Mouse (Mus musculus) limb, embryonic 12.5 days (tissue): ENCODE measurements around the gene Kank4. TPM values are rescaled to one million over a fixed set of nuclear protein-coding genes. Genes with fewer than 3 reads are reported as not detected.
A peak's percentile ranks its signal among the peaks of the same experiment; 100 is the strongest.
"Not testable (repeated sequence)": the region's sequence is repeated elsewhere in the genome, so short reads cannot be mapped to it uniquely, and the experiment has no call there.

Source experiments
- ATAC-seq: fragments of 200-750 bp; cut with Nextera tagmentation; 2 replicates; pipeline ENCODE4 v1.8.0; 2017; ENCODE audit warnings: low read depth, moderate TSS enrichment; ENCODE audit not compliant: insufficient number of reproducible peaks, insufficient read depth, low FRiP score, low TSS enrichment
- H3K27ac ChIP-seq: fragments of 300-500 bp; sonication (generic); 2 replicates; pipeline ENCODE4 v1.5.1; 2016; ENCODE audit warnings: mild to moderate bottlenecking, moderate library complexity
- H3K27me3 ChIP-seq: fragments of 300-500 bp; sonication (generic); 2 replicates; pipeline ENCODE4 v1.6.1; 2016; ENCODE audit warnings: mild to moderate bottlenecking, moderate library complexity
- H3K36me3 ChIP-seq: fragments of 300-500 bp; sonication (generic); 2 replicates; pipeline ENCODE4 v1.6.1; 2016; ENCODE audit warnings: mild to moderate bottlenecking, moderate library complexity
- H3K4me1 ChIP-seq: fragments of 300-500 bp; sonication (generic); replicated peaks from 2 replicates; pipeline ENCODE4 v1.6.1; 2016
- H3K4me2 ChIP-seq: fragments of 300-500 bp; sonication (generic); 2 replicates; pipeline ENCODE4 v1.6.1; 2016; ENCODE audit warnings: mild to moderate bottlenecking, moderate library complexity
- H3K4me3 ChIP-seq: fragments of 300-500 bp; sonication (generic); replicated peaks from 2 replicates; pipeline ENCODE4 v1.5.1; 2016; ENCODE audit warnings: mild to moderate bottlenecking
- H3K9ac ChIP-seq: fragments of 300-500 bp; sonication (generic); replicated peaks from 2 replicates; pipeline ENCODE4 v1.6.1; 2016; ENCODE audit warnings: mild to moderate bottlenecking, moderate library complexity
- H3K9me3 ChIP-seq: fragments of 300-500 bp; sonication (generic); 2 replicates; pipeline ENCODE4 v1.6.1; 2016; ENCODE audit warnings: mild to moderate bottlenecking, moderate library complexity
- WGBS: fragments of 180-500 bp; shearing (Covaris S2); methylation state at CpG from one replicate; pipeline ENCODE4 v1.1.7; 2016; 5-methylcytosine and 5-hydroxymethylcytosine counted together
- polyA plus RNA-seq: library from polyadenylated mRNA; unstranded; fragments of >200 nt; fragmentation: Nextera tagmentation; extraction: Ambion mirVana; gene quantifications from 2 replicates; pipeline ENCODE4 v1.2.1, GENCODE M21; 2016

The Kank4 gene
- 2.0 and 2.3 TPM in 2 replicates for polyA plus RNA-seq

DNA sequence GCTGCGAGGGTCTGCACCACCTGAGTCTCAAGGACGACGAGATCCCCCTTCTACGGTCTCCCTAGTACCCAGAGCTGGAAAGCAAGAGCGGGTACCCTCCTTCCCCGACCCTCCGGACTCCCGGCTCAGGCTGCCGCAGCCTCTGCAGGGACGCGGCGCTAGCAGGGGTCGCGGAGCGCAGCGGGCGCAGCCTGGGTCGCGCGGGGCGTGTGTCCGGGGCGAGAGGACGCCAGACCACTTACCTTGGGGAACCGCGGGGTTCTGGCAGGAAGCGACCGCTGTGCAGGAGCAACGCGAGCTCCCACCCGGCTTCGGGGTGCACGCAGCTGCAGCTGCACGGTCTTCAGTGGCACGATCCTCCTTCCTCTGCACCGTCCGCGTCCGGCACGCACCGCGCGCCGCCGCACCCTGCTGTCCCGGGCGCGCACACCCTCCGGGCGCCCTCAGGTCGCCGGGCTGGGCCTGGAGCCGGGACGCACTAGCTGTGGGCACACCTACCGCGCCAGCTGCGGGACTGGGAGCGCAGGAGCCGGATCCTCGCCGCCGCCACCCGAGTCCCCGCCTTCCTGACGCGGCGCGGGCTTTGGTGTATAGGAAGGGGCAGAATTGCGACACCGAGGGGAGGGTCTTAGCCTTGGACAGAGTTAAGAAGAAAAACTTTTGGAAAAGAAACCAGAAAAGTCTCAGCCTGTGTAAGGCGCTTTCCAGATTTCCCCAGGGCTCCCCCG is at the start of gene Kank4:
TSS of gene Kank4 (minus strand) at position 354 of the 728 bp plus-strand sequence.
- peak within 1 kb of the TSS; percentile 91 for H3K9ac ChIP-seq
- H3K4me1 ChIP-seq, result peaks cover 50% of the 10 kb centered on the region
- H3K27me3 ChIP-seq, result no peaks in the 10 kb centered on the region; the same call in 1 of the 2 replicates
- peak within 1 kb of the TSS; percentile 88 for H3K4me2 ChIP-seq
- no peaks in the 10 kb centered on the region for H3K9me3 ChIP-seq
- peak; percentile 82 for ATAC-seq
- no peaks in the 10 kb centered on the region; the same call in 1 of the 2 replicates for H3K36me3 ChIP-seq
- H3K4me3 ChIP-seq, result peak within 1 kb of the TSS; percentile 85
- H3K27ac ChIP-seq, result peak within 1 kb of the TSS; percentile 76
- WGBS, result under 1% methylated on average over 52 of the region's 72 CpGs

GRCm38 (mm10) chr4:98865386-98866237 is 48.3 kb upstream of the Kank4 start:
- no peaks in the 10 kb centered on the region for H3K27me3 ChIP-seq
- ATAC-seq, result no peak
- 0 out of 2 replicates have a peak, but pooled peaks cover 3% of the 10 kb centered on the region for H3K9me3 ChIP-seq
- H3K4me1 ChIP-seq, result no peaks in the 10 kb centered on the region
- no peaks in the 10 kb centered on the region for H3K36me3 ChIP-seq
- H3K9ac ChIP-seq, result no peak overlapping the region
- no peak overlapping the region for H3K4me3 ChIP-seq
- H3K4me2 ChIP-seq, result no peak overlapping the region
- 69% methylated on average over 14 of the region's 14 CpGs for WGBS
- peak overlapping the region; percentile 53; the same call in 1 of the 2 replicates for H3K27ac ChIP-seq

DNA sequence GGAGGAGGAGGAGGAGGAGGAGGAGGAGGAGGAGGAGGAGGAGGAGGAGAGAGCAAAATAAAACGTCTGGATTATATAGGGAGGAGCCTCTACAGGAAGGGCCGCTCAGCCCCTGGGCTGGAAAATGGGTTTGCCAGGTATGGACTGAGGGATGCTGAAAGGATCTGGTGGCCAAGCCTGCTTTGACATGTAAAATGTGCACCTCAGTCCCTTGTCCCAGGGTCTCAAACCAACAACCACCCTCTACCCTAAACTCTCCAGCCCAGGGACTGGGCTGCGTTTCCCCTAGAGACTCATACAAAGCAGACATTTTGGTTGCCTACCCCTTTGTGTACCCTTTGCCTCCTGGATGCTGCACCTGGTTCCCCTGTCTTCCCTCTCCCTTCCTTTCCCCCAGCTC is 47.2 kb upstream of the Kank4 start:
- H3K9ac ChIP-seq, result no peak overlapping the region
- no peak overlapping the region for H3K4me3 ChIP-seq
- no peaks in the 10 kb centered on the region for H3K36me3 ChIP-seq
- H3K27me3 ChIP-seq, result no peaks in the 10 kb centered on the region
- peaks cover 8% of the 10 kb centered on the region; the same call in 1 of the 2 replicates for H3K9me3 ChIP-seq
- H3K4me2 ChIP-seq, result no peak overlapping the region
- no peak overlapping the region for H3K27ac ChIP-seq
- H3K4me1 ChIP-seq, result no peaks in the 10 kb centered on the region
- ATAC-seq, result no peak
- WGBS, result 83% methylated on average over 3 of the region's 3 CpGs

GRCm38 (mm10) chr4:98864094-98864493 is 46.8 kb upstream of the Kank4 start:
- Histone ChIP-seq H3K36me3 (no peaks in the 10 kb centered on the region), H3K4me2 (no peak overlapping the region), H3K27ac (no peak overlapping the region), H3K4me3 (no peak overlapping the region), H3K27me3 (no peaks in the 10 kb centered on the region), H3K4me1 (no peaks in the 10 kb centered on the region), H3K9ac (no peak overlapping the region), H3K9me3 (peaks cover 9% of the 10 kb centered on the region; the same call in 1 of the 2 replicates)
- 54% methylated on average over 1 of the region's 2 CpGs for WGBS
- ATAC-seq, result no peak

- ATAC-seq, result no peak
- Histone ChIP-seq H3K4me1 (no peaks in the 10 kb centered on the region), H3K4me2 (no peak overlapping the region), H3K27me3 (no peaks in the 10 kb centered on the region), H3K9me3 (peaks cover 9% of the 10 kb centered on the region; the same call in 1 of the 2 replicates), H3K27ac (no peak overlapping the region), H3K9ac (no peak overlapping the region), H3K4me3 (no peak overlapping the region), H3K36me3 (no peaks in the 10 kb centered on the region)
- WGBS, result 81% methylated on average over 2 of the region's 2 CpGs
Observed at GRCm38 (mm10) chr4:98863451-98863850, 46.1 kb upstream of the Kank4 start.

- no peak overlapping the region for H3K9ac ChIP-seq
- H3K4me3 ChIP-seq, result no peak overlapping the region
- H3K4me2 ChIP-seq, result no peak overlapping the region
- 76% methylated on average over 4 of the region's 4 CpGs for WGBS
- H3K9me3 ChIP-seq, result peaks cover 6% of the 10 kb centered on the region; the same call in 1 of the 2 replicates
- H3K27me3 ChIP-seq, result no peaks in the 10 kb centered on the region
- H3K36me3 ChIP-seq, result no peaks in the 10 kb centered on the region
- no peak for ATAC-seq
- peaks cover 9% of the 10 kb centered on the region for H3K4me1 ChIP-seq
- no peak overlapping the region for H3K27ac ChIP-seq
Observed at GRCm38 (mm10) chr4:98858151-98858855, 41.0 kb upstream of the Kank4 start.

GRCm38 (mm10) chr4:98857037-98857648 is 39.8 kb upstream of the Kank4 start:
- no peak overlapping the region for H3K4me3 ChIP-seq
- 0 out of 2 replicates have a peak, but pooled peaks have one; percentile 15 for ATAC-seq
- H3K4me1 ChIP-seq, result peaks cover 9% of the 10 kb centered on the region
- no peak overlapping the region for H3K9ac ChIP-seq
- WGBS, result 72% methylated on average over 11 of the region's 11 CpGs
- H3K9me3 ChIP-seq, result peaks cover 6% of the 10 kb centered on the region; the same call in 1 of the 2 replicates
- H3K27ac ChIP-seq, result 0 out of 2 replicates have a peak overlapping the region, but pooled peaks have one; percentile 41
- H3K36me3 ChIP-seq, result no peaks in the 10 kb centered on the region
- no peaks in the 10 kb centered on the region for H3K27me3 ChIP-seq
- H3K4me2 ChIP-seq, result no peak overlapping the region

GRCm38 (mm10) chr4:98853926-98854325 is 36.6 kb upstream of the Kank4 start:
- H3K36me3 ChIP-seq, result no peaks in the 10 kb centered on the region
- H3K9me3 ChIP-seq, result no peaks in the 10 kb centered on the region
- H3K4me2 ChIP-seq, result no peak overlapping the region
- no peak overlapping the region for H3K9ac ChIP-seq
- no peaks in the 10 kb centered on the region for H3K27me3 ChIP-seq
- ATAC-seq, result no peak
- no peak overlapping the region for H3K27ac ChIP-seq
- 80% methylated on average over 4 of the region's 4 CpGs for WGBS
- H3K4me1 ChIP-seq, result peaks cover 9% of the 10 kb centered on the region
- H3K4me3 ChIP-seq, result no peak overlapping the region

DNA sequence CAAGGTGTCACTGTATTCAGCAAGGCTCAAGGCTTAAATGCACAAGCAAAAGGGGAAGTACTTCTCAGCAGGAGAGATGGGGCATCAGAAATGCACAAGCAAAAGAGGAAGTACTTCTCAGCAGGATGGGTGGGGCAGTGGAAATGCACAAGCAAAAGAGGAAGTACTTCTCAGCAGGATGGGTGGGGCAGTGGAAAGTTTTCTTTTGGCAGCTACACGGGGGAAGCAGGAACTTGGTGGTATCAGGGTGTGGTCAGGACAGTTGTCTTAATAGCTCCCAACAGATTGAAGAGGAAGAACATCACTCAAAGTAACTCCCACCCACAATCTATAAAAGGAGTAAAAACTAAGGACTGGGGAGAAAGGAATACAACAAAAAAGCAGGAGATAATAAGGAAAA is 33.1 kb upstream of the Kank4 start:
- not testable (repeated sequence) for H3K27ac ChIP-seq, H3K27me3 ChIP-seq, H3K4me3 ChIP-seq, H3K9ac ChIP-seq, ATAC-seq, H3K9me3 ChIP-seq, H3K36me3 ChIP-seq, H3K4me2 ChIP-seq
- H3K4me1 ChIP-seq, result peaks cover 17% of the 10 kb centered on the region
- 62% methylated on average over 1 of the region's 1 CpGs for WGBS

DNA sequence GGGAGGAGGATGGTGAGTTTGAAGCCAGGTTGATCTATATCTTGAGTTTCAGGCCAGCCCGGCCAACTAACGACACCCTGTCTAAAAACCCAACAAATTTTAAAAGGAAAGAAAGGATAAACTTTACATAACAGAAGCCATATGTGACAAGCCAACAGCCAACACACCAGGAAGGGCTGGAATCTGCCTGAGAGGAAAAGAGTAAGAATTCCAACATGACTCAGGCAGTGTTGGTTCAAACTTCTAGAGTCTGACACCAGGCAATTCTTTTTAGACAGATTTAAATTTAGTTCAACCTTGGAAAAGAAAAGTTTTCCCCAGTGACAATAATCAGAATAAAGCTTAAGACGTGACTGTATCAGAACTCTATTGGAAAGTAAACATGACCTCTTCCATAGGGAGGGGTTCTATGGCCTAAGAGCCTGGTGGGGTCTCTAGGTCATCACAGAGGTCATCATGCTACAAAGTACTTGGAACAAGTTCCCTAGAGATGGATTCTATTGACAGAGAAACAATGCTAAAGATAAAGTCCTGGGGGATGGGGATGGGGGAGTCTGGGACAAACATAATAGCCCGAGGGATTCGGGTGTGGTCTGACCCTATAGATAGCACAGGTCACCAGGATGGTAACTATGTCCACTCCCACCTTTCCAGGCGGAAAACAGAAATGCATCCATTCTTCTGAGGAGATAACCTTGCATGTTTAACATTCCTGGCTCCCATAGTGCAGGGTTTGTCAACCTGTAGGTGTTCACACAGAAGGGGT is 30.0 kb upstream of the Kank4 start:
- Histone ChIP-seq H3K4me3 (no peak overlapping the region), H3K4me2 (no peak overlapping the region), H3K4me1 (peaks cover 18% of the 10 kb centered on the region), H3K9me3 (no peaks in the 10 kb centered on the region), H3K36me3 (no peaks in the 10 kb centered on the region), H3K27ac (no peak overlapping the region), H3K27me3 (no peaks in the 10 kb centered on the region), H3K9ac (no peak overlapping the region)
- no peak for ATAC-seq
- WGBS, result 68% methylated on average over 6 of the region's 6 CpGs
